Mouse (Mus musculus): ENCODE results near the gene Defa23. TPM values are rescaled to one million over a fixed set of nuclear protein-coding genes. Genes with fewer than 3 reads are reported as not detected.

The Defa23 gene
- polyA plus RNA-seq, 1 experiment from 2014 or later, result not detected

Other genes with a start within 250 kb of the Defa23 start
- not detected in 2 replicates for gene Defb33, start 162.4 kb upstream of the Defa23 start, polyA plus RNA-seq (2015; fragmentation: Nextera tagmentation; extraction: Ambion mirVana)
- not detected in 2 replicates for gene Gm15056, start 152.4 kb upstream of the Defa23 start, polyA plus RNA-seq (2015; fragmentation: Nextera tagmentation; extraction: Ambion mirVana)
- not detected in 2 replicates for gene Gm6040, start 133.0 kb upstream of the Defa23 start, polyA plus RNA-seq (2015; fragmentation: Nextera tagmentation; extraction: Ambion mirVana)
- not detected in 2 replicates for gene AY761185, start 110.3 kb upstream of the Defa23 start, polyA plus RNA-seq (2015; fragmentation: Nextera tagmentation; extraction: Ambion mirVana)
- gene Defa21, start 29.5 kb upstream of the Defa23 start, polyA plus RNA-seq (2015; fragmentation: Nextera tagmentation; extraction: Ambion mirVana), result not detected in 2 replicates
- gene Defa35, start 10.0 kb downstream of the Defa23 start, polyA plus RNA-seq (2015; fragmentation: Nextera tagmentation; extraction: Ambion mirVana), result not detected in 2 replicates
- not detected in 2 replicates for gene Defa25, start 29.4 kb downstream of the Defa23 start, polyA plus RNA-seq (2015; fragmentation: Nextera tagmentation; extraction: Ambion mirVana)
- gene Gm14851, start 41.0 kb downstream of the Defa23 start, polyA plus RNA-seq (2015; fragmentation: Nextera tagmentation; extraction: Ambion mirVana), result not detected in 2 replicates
- gene Defa30, start 79.6 kb downstream of the Defa23 start, polyA plus RNA-seq (2015; fragmentation: Nextera tagmentation; extraction: Ambion mirVana), result not detected in 2 replicates
- gene Defa22, start 107.2 kb downstream of the Defa23 start, polyA plus RNA-seq (2015; fragmentation: Nextera tagmentation; extraction: Ambion mirVana), result not detected in 2 replicates
- gene Defa31, start 136.6 kb downstream of the Defa23 start, polyA plus RNA-seq (2015; fragmentation: Nextera tagmentation; extraction: Ambion mirVana), result not detected in 2 replicates
- not detected in 2 replicates for gene Gm15293, start 146.5 kb downstream of the Defa23 start, polyA plus RNA-seq (2015; fragmentation: Nextera tagmentation; extraction: Ambion mirVana)
- gene Gm15292, start 194.7 kb downstream of the Defa23 start, polyA plus RNA-seq (2015; fragmentation: Nextera tagmentation; extraction: Ambion mirVana), result not detected in 2 replicates

Data from midbrain, embryonic 16.5 days (tissue).